Mouse (Mus musculus): ENCODE data around the gene Cmtr1.
"Not testable (repeated sequence)": the region's sequence is repeated elsewhere in the genome, so short reads cannot be mapped to it uniquely, and the experiment has no call there.

Gene Cmtr1

DNA sequence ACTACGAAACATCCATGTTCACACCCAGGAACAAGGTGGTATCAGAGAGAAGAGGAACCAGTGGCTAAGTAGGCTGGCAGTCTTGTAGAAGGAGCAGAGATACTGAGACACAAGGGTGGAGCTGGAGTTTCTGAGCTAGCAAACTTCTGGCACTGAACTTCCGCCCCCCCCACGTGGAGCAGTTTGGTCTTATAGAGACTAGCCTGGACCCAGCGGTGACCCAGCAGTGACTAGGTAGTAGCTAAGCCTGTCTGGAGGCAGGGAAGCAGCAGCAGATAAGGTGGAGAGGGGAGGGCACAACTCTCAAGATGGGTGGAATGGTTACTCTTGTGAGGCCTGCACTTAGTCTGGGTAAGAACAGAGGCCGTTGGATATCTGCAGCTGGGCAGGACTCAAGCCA, 48.4 kb downstream of the Cmtr1 start:
- no peak for DNase-seq

DNA sequence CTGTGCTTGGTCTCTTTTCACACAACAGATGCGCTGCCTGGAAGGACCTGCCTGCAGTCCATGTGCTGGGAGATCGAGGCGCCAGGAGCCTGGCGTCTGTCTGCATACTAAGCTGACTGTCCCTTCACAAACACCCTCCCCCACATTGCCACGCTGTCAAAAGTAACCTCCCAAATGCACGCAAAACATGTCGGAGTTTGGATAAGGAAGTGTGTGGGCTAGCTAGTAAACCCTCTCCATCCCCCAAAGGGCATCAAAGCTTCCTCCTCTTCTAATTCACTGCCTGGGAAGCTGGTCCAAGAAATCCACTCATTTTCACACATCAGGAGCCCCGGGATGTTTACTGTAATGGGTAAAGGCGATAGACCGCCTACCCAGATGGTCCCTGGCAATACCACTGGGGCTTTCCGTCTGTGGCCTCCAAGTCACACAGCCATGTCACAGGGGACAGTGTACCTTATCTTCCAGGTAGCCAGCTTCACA, 50.2 kb downstream of the Cmtr1 start:
- peak; percentile 49 for DNase-seq

DNA sequence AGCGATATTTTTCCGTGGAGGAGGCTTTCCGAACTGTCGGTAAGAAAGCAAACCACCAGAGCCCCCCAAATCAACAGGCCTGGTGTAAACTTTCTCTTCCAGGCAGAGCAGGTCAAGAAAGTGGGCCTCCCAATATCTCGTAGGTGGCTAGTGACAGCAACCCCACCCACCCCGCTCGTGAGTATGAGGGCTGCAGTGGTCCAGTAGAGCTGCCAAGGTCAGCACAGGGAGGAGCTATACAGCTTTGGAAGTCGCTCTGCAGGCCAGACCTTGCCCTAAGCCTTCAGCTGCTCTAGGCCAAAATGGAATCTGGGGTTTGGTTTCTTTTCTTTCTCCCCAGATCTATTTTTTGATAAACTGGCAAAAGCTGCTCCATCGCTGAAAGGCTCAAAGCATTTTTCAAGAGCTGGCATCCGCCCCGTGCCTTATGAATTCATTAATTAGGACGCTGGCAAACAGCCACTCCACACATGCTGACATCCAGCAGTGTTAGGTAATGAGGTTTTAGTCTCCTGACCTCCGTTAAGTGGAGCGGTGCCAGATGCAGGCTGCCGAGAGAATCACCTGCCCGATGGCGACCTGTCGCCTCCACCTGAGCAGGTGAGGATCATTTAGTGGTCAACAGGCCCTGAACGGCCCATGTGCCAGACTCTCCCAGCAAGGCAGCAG, 50.8 kb downstream of the Cmtr1 start:
- peak; percentile 43 for DNase-seq

DNA sequence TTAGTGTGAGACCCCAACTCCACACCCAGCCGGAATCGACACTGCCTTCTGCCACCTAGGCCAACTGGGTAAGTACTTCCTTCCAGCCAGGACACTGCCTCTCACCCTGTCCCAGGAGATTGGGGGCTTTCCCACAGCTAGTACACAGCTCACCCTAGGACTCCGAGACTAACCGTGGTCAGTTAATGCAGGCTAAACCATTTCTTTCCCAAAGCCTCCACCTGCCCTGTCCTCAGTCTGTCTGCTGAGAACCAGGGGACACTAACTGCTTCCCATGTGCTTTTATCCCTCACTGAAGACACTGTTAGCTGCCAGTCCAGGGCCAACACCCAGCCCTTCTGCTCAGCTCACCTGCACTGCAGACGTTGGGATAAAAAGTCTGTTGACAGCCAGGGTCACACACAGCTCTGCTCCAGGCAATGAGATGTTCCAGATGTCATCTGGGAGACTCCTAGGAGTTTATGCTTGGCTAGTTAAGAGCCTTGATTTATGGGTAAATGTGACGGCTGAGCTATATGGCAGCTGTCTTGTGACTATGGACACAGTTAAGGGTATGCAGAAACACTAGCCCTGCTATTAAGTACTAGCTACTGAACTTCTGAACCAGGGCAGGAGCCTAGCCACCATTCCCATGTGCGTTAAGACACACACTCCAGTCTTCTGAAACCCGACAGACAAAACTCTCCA, 51.5 kb downstream of the Cmtr1 start:
- DNase-seq, result no peak

DNA sequence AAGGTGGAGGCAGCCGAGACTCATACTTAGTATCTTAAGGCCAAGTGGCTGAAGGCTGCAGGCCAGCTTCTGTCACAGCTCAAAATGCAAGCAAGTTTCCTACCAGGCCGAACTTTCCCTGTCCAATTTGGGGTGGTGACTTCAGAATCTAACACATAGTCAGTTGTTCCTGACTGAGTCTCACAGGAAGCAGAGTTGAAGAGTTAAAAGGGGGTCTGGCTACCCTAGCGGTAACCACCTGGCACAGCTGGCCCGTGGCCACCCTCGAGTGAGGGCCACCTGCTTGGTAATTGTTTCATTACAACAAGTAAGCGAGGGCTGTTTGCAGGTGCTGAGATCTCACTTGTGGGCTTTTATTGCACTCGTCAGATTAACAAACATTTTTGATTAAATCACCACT, 52.2 kb downstream of the Cmtr1 start:
- DNase-seq, result no peak

DNA sequence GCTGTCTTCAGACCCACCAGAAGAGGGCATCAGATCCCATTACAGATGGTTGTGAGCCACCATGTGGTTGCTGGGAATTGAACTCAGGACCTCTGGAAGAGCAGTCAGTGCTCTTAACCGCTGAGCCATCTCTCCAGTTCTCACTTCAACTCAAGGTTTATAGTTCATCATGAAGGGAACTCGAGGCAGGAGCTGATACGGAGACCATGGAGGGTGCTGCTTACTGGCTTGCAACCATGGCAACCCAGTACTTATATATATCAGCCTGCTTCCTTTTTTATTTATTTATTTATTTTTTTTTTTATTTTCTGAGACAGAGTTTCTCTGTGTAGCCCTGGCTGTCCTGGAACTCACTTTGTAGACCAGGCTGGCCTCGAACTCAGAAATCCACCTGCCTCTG, 53.3 kb downstream of the Cmtr1 start:
- DNase-seq, result not testable (repeated sequence)

DNA sequence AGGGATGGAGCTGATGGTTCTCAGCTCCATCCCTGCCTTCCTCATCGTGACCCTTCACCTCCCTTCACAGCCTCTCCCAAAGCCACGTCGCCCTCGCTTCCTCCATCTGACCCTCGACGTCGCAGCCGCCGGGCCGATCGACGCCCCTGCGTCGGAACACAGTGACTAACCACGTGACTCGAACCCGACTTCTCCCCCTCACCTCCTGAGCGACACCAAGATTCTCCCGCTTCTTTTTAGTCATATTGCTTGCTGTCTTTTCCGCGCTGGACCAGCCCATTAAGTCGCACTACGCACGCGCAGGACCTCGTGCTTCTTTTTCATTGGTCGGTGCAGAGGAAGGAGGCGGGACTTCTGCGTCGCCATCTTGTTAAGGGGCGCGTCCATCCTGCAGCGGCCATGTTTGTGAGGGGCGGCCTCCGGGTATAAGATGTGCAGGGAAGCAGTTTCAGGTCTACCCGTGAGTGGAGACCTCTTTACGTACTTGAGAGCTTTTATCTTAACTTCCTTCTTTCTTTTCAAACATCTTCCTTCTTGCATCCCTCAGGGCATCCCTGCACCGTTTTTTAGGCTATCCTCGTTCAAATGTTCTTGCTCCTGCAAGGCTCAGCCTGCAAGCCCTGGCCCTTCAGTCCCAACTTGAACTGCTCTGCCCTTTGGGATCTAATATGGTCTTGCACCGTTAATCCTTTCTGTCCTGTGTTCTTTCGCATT, 56.5 kb downstream of the Cmtr1 start, which contains the start of gene Ccdc167:
Ccdc167 (minus strand) TSS at position 313 of the 714 bp plus-strand sequence.
- DNase-seq, result peak; percentile 95

DNA sequence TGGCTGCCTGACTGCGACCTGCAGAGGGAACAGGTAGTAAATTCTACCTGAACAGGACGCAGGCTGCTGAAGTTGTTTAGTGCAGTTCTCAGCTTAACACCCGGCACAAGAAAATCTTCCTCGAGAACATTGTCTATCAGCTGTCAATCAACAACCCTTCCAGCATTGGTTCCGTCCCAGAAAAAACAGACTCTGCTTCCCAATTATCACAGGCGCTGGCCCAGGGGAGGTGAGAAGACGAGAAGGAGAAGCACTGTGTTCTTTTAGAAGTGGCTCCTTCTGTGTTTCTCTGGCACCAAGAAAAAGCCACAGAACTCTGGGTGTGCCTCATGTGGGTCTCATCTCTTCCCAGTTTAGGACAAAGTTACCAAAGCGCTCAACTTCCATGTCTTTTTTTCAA, 58.3 kb downstream of the Cmtr1 start:
- no peak for DNase-seq

DNA sequence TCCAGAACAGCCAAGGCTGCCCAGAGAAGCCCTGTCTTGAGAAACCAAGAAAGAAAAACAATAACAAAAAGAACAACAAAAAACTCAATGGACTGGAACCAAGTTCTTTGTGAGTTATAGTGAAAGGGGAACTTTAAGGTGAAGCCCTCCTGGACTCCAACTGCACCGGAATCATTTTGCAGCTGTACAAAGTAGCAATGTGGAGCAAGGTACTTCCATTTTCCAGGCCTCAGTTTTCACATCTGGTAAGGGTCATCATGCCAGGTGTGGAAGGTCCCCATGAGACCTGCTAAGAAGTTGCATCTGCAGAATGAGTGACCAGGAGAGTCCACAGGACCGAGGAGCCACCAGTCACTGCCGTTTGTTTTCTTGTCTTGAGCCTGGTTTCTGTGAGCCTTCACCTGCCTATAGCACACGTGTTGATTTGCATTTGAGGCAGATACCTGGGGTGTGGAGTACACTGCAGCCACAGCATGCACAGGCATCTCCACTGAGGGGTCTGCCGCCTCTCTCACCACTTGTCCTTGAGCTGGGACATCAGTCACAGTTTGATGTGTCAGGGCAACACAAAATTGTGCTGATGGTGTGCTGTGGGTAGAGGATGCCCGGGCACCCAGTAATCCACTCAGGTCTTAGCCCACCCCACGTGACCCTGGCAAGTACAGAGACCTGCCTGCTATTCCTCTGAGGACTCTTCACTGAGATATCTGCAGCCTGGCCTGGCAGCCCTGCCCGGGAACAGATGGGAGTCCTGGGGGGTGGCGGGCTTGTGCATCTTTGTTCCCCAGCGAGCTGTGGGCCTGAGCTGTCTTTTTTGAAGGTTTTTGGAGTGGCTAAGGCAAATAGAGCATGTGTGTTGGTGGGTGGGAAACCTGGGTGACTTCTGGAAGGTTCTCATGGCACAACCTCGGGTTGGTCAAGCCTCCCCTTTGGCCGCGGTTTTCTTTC, 59.5 kb downstream of the Cmtr1 start:
- DNase-seq, result no peak

DNA sequence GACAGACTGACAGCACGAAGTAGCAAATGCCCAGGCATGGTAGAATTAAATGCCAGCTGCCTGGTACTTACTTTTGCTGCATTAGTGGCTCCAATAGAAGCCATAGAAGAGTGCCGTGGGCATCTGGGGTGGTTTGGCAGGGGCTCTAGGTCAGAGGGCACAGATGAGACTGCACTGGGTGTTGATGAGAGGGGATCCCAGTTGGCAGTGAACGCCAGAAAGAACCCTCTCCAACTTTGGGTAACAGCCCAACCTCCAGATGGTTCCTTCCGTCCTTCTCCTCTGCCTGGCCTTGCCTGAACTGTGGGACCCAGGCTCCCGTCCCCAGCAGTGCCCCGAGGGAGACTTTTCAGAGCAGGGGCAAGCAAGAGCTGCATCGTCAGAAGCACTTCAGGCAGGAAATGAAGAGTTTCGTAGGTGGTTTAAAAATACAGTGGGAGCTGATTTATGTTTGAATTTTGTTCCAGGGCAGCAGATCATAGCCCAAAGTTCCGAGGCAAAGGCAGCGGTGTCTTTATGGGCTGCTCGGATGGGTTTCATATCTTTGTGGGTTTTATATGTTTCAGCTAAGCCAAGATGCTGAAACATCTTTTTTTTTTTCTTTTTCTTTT, 60.5 kb downstream of the Cmtr1 start:
- DNase-seq, result no peak

DNA sequence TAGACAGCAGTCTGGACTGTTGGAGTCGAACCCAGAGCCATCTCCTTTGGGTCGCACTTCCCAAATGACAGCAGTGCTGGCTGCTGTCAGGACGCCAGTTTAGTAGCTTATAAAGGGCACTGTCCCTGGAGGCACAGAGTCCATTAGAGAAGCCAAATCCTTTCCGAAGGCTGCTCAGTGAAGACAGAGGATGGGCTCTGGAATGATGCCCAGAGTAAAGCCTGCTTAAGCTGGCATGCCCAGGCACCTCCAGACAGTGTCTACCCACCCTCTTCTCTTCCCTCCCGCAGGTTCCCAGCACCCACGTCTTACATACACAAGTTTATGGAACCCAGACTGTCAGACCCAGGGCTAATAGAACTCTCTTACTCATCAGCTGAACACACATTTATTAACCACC, 64.2 kb downstream of the Cmtr1 start:
- no peak for DNase-seq

DNA sequence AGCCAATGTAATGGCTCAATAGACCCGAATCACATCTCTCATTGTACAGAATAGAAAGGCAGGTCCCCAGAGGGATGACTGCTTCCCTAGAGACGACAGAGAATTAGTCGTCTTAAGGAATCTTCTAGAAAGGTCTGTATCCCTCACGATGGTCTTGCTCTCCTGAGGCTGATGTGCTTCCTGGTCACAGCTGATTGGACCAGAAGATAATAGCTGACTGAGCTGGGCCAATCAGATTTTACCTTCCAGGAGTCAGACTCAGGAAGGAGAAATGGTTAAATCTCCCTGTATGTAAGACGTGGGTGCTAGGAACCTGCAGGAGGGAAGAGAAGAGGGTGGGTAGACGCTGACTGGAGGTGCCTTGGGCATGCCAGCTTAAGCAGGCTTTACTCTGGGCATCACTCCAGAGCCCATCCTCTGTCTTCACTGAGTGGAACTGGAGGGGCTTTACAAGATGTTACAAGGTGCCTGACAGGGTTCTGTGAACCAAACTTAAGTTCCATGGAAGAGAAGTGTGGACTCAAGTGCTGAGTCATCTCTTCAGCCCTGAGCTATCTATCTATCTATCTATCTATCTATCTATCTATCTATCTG, 64.7 kb downstream of the Cmtr1 start:
- no peak for DNase-seq

DNA sequence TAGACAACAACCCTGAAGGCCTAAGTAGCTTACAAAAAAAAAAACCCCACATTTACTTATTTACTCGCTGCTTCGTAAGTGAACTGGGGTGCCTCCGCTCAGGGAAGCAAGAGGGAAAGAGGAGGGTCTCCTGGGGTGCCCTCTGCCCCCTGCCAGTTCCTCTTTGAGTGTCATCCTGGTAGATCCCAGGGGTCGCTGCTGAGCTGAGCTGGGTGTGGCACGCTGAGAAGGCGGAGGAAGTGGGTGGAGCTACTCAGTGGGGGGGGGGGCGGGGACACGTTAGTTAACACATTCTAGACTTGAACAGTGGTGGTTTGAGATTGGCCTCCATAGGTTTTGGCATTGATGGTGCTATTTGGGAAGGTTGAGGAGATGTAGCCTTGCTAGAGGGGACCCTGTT, 67.7 kb downstream of the Cmtr1 start:
- DNase-seq, result no peak

DNA sequence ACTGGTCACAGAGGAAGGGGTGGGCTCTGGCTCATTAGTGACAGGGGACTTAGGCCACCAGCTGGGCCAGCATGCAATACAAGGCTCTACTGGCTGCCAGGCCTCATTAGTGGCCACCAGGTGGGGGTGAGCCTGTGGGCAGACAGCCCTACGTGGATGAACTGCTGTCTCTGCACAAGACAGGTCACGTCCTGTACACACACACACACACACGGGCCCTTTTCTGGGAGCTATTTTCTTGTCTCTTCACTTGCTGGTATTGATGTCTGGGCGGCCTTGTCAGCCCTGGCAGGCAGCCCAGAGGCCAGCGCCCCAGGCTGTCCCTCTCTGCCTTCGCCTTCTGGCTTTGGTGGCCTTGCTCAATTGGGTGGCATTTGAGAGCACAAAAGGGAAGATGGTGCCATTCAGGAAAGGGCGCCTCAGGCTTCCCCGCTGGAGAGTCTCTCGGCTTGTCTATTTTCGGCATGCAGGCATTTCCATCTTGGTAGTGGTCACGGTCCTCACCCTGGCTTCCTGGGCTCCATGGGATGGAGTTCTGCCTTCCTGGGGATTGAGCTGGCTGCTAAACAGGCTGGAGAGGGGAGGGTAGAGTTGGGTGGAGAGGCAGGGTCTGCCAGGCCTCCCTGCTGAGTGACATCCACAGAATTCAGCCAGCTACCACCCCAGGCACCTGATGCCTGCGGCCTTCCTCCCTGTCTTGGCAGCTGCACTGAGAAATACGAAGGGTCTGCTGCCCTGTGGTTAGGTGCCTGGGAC, 70.3 kb downstream of the Cmtr1 start:
- DNase-seq, result no peak

DNA sequence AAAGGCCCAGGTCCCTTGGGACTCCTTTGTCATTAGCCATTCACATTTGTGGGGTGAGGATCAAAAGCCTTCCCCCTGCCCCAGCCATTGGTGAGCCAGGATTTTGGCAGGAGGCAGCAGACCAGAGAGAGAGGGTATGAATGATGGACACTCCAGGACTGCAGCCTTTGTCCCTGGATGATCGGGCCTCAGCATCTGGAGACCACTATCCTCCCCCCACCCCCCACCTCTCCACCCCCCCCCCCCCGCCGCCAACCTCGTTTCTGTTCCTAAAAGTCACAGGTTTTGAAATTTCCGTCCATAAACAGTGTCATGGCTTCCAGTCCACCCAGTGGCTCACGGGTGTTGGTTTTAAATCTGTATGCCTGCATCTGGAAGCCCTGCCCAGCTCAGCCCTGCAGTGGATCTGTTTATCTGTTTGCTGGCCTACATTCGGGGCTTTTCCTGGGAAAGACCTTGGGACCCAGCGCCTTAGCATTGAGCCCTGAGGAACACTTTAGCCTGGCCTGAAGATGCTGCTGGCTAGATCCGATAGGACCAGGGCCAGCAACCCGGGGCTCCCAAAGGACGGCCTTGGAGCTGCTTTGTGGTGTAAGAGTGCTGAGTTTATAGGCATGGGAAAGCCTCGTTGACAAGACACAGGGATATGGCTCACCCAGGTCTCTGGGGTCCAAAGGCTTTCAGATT, 71.0 kb downstream of the Cmtr1 start:
- DNase-seq, result no peak

DNA sequence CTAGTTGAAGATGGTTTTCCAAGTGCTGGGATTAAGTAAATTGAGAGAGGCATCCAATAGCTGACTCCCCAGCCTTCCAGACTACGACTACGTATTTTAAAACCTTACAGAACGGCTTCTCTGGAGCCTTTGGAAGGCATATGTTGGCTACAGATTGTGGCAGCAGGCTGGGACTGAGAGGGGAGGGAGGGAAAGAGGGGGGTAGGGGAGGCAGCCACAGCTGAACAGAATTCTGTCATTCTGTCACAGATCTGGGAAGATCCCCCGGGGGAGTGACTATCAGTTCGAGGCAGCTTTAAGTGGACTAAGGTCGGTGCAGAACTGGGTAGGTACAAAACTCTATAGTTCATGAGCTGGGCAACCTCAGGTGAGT, 71.5 kb downstream of the Cmtr1 start:
- no peak for DNase-seq

DNA sequence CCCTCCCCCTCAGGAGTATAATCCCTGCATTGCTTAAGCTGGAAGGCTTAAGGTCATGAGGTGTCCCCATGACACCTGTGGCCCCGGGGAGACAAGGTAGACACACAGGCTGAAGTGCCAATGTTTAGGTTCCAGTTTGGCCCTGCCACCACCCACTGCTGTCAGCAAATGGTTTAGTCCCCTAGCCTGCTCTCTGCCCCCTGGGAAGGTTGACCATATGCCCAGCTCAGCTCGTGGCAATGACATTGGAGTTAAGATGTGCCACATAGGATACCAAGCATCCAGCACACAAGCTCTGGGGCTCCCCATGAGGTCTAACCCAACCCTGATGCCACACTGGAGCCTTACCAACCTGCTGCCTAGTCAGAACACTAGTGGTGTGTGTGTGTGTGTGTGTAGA, 72.1 kb downstream of the Cmtr1 start:
- DNase-seq, result no peak

DNA sequence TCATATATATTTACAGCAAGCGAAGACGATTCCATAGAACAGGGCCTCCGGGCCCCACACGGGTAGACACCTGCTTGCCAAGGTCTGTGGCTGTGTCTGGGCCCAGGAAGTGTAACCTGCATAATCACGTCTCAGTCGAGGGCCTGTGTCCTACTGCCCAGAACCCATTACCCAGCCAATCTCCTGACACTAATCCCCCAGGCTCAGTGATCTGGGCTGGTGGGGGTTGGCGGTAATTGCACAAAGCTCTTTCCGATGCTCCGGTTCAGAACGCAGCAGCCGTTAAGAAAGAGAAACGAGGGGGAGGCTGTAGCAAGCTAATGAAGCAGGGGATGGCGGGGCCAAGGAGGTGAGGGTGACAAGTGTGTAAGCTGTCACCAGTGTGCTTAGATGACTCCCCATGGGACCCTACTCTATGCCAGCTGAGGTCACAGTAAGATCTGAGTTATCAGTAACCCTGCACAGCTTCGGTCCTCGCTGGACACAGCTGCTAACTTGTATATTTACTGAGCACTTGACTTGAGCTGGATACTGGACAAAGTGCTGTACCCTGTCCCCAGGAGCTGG, 76.1 kb downstream of the Cmtr1 start:
- no peak for DNase-seq

DNA sequence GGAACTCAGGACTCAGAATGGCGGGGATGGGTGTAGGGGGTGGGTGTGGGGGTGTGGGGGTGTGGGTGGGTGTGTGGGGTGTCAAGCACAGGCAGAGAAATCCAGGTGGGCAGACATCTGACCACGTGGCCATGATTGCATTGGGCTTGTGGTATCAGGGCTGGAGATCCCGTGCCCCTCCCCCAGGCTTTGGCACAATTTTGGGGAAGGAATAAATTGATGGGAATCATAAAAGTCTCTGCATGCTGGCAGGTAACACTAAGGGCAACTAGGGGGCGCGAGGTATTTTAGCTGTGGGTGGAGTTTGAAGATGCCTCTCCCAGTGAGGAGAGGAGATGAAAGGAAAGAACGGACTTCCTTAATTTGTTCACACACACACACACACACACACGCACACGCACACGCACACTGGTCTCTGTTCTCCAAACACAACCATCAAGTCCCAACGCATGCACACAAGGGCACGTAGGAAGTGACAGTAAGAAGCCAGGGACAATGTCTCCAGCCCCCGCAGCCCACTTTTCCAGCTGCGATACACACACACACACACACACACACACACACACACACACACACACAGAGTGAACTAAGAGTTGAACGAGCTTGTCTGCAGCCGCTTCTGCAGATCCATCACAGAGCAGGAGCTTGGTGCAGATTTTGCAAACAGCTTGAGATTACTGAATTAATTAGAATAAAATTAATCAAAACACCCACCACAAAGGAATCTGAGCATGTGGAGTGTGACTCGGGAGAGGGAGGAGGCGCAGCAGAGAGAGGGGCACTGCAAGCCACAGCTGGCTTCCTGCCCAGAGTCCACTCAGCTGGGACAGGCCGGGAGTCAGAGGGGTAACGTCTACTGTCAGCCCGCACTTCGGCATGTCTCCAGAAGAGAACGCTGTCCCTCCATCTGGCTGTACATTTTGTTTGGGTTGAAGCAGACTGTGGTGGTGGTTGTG, 77.7 kb downstream of the Cmtr1 start:
- DNase-seq, result peak; percentile 55
